Mouse (Mus musculus) liver, embryonic 16.5 days (tissue): ENCODE data around the gene Cfap221. TPM values are rescaled to one million over a fixed set of nuclear protein-coding genes. Genes with fewer than 3 reads are reported as not detected.
A peak's percentile ranks its signal among the peaks of the same experiment; 100 is the strongest.

Source experiments
- ATAC-seq: fragments of 200-750 bp; cut with Nextera tagmentation; 2 replicates; pipeline ENCODE4 v1.8.0; 2017; ENCODE audit warnings: low read depth, mild to moderate bottlenecking, moderate number of reproducible peaks, moderate library complexity
- H3K27ac ChIP-seq: fragments of 300-500 bp; sonication (generic); 2 replicates; pipeline ENCODE4 v1.5.1; 2014; ENCODE audit warnings: mild to moderate bottlenecking, low read length
- H3K27me3 ChIP-seq: fragments of 300-500 bp; sonication (generic); 2 replicates; pipeline ENCODE4 v1.6.1; 2014; ENCODE audit warnings: low read depth, low read length, mixed read lengths; ENCODE audit not compliant: control insufficient read depth, insufficient read depth
- H3K36me3 ChIP-seq: fragments of 300-500 bp; sonication (generic); 2 replicates; pipeline ENCODE4 v1.6.1; 2014; ENCODE audit warnings: mild to moderate bottlenecking; ENCODE audit not compliant: control insufficient read depth, insufficient read depth
- H3K4me1 ChIP-seq: fragments of 300-500 bp; sonication (generic); 2 replicates; pipeline ENCODE4 v1.6.1; 2014; ENCODE audit warnings: low read depth, low read length, mixed read lengths; ENCODE audit not compliant: control insufficient read depth
- H3K4me2 ChIP-seq: fragments of 300-500 bp; sonication (generic); 2 replicates; pipeline ENCODE4 v1.6.1; 2014; ENCODE audit warnings: low read depth, low read length, mixed read lengths
- H3K4me3 ChIP-seq: fragments of 300-500 bp; sonication (generic); 2 replicates; pipeline ENCODE4 v1.5.1; 2014; ENCODE audit warnings: low read depth, mild to moderate bottlenecking, low read length
- H3K9ac ChIP-seq: fragments of 300-500 bp; sonication (generic); 2 replicates; pipeline ENCODE4 v1.6.1; 2014; ENCODE audit warnings: low read depth, low read length
- H3K9me3 ChIP-seq: fragments of 300-500 bp; sonication (generic); replicated peaks from 2 replicates; pipeline ENCODE4 v1.6.1; 2016; ENCODE audit warnings: low read length; ENCODE audit not compliant: control insufficient read depth
- WGBS: fragments of 180-500 bp; shearing (Covaris S2); extraction: QIAGEN DNeasy Blood & Tissue Kit; methylation state at CpG from one replicate; pipeline ENCODE4 v1.1.7; 2014; ENCODE audit not compliant: insufficient replicate concordance; 5-methylcytosine and 5-hydroxymethylcytosine counted together
- polyA plus RNA-seq: library from polyadenylated mRNA; unstranded; fragments of >200 nt; fragmentation: Nextera tagmentation; extraction: Ambion mirVana; gene quantifications from 2 replicates; pipeline ENCODE4 v1.2.1, GENCODE M21; 2015

Gene Cfap221
- polyA plus RNA-seq, 1 experiment from 2014 or later: not detected

DNA sequence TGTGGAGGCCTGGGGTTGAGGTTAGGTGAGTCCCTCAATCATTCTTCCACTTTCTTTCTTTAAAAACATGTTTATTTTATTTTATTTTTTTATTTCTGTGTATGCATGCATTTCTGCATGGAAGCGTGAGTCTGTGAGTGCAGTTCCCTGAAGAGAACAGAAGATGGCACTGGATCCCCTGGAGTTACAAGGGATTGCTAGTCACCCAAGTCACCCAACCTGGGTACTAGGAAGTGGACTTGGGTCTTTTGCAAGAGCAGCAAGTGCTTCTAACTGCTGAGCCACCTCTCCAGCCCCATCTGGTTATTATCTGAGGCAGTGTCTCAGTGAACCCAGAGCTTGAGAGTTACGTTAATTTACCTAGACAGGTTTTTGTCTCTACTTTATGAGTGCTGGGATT is 19.2 kb upstream of the Cfap221 start:
- H3K9ac ChIP-seq: no peak overlapping the region
- WGBS: 62% methylated on average over 2 of the region's 2 CpGs
- no peak for ATAC-seq
- no peaks in the 10 kb centered on the region for H3K9me3 ChIP-seq
- H3K4me2 ChIP-seq: no peak overlapping the region
- H3K36me3 ChIP-seq: no peaks in the 10 kb centered on the region
- no peaks in the 10 kb centered on the region for H3K4me1 ChIP-seq
- H3K4me3 ChIP-seq: no peak overlapping the region
- no peak overlapping the region for H3K27ac ChIP-seq
- no peaks in the 10 kb centered on the region for H3K27me3 ChIP-seq

DNA sequence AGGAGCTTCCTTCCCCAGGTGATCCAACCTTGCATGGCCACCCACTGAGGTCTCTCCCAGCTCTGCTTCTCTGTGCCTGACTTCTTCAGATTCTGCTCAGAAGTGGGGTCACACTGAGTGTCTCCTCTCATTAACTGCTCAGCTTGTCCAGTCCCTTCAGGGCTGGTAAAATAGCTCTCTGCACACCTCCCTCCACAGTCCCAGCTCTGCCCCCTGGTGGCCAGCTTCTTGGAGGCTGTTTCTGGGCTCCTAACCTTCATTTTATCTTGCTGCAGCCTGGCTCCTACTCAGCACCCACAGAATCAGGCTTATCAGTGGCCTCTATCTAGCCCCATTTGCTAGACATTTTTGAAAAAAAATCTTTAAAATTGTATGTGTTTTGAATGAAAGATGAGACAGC is 16.1 kb upstream of the Cfap221 start:
- Histone ChIP-seq H3K9ac (no peak overlapping the region), H3K4me1 (no peaks in the 10 kb centered on the region), H3K36me3 (no peaks in the 10 kb centered on the region), H3K27ac (no peak overlapping the region), H3K4me3 (no peak overlapping the region), H3K4me2 (no peak overlapping the region), H3K9me3 (no peaks in the 10 kb centered on the region), H3K27me3 (peaks cover 11% of the 10 kb centered on the region)
- ATAC-seq: no peak

DNA sequence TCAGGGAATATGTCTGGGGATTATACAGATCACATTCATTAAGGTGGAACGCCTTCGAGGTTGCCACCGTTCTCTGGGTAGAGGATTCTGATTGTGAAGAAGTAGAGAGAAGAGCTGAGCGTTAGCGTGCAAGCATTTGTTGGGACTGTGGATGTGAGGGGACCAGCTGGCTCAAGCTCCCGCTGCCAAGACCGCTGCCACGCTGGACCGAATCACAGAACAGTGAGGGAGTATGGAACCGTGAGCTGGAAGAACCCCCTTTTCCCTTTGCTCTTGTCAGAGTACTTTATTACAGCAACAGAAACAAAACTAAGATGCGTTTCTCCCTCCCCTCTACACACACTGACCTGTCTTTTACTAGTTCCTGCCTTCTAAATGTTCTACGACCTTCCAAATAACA is 15.6 kb upstream of the Cfap221 start:
- Histone ChIP-seq H3K9ac (no peak overlapping the region), H3K27ac (no peak overlapping the region), H3K36me3 (no peaks in the 10 kb centered on the region), H3K4me2 (no peak overlapping the region), H3K27me3 (peaks cover 16% of the 10 kb centered on the region), H3K4me1 (no peaks in the 10 kb centered on the region), H3K9me3 (no peaks in the 10 kb centered on the region), H3K4me3 (no peak overlapping the region)
- no peak for ATAC-seq
- 71% methylated on average over 12 of the region's 12 CpGs for WGBS

DNA sequence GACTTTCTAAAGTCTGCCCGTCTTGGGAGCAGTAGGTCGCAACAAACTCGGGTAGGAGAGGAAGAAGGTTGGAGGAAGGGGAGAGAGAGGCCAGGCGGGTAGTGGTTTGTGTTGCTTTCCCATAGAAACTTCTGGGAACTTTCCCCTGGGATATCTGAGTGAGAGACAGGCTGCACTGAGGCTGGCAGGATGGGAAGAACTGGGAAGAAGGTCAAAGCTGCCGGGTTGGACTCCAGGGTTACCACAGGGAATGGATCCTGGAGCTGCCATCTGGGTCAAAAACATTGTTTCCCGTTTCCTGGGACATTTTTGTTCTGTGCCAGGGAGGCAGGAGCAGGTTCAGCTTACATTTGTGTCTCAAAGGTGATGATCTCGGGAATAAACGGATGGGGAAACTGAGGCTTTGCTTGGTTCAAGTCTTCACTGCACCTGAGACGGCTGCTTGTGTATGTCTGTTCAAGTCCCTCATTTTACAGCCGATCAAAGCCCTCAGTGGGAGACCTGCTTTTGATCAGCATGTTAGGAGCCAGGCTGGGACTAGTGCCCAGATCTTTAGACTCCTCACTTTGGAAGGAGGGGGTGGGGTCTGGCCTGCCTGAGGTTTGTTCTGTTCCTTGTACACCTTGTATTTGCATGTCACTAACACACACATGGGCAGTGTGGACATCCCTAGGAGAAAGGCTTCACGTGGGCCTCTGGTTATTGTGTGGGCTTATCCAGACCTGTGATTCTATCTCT is 11.0 kb upstream of the Cfap221 start:
- no peaks in the 10 kb centered on the region for H3K36me3 ChIP-seq
- H3K4me3 ChIP-seq: no peak overlapping the region
- no peak overlapping the region for H3K4me2 ChIP-seq
- no peak overlapping the region for H3K27ac ChIP-seq
- H3K9ac ChIP-seq: no peak overlapping the region
- H3K27me3 ChIP-seq: peaks cover 24% of the 10 kb centered on the region
- ATAC-seq: no peak
- no peaks in the 10 kb centered on the region for H3K4me1 ChIP-seq
- no peaks in the 10 kb centered on the region for H3K9me3 ChIP-seq
- 30% methylated on average over 11 of the region's 11 CpGs for WGBS

DNA sequence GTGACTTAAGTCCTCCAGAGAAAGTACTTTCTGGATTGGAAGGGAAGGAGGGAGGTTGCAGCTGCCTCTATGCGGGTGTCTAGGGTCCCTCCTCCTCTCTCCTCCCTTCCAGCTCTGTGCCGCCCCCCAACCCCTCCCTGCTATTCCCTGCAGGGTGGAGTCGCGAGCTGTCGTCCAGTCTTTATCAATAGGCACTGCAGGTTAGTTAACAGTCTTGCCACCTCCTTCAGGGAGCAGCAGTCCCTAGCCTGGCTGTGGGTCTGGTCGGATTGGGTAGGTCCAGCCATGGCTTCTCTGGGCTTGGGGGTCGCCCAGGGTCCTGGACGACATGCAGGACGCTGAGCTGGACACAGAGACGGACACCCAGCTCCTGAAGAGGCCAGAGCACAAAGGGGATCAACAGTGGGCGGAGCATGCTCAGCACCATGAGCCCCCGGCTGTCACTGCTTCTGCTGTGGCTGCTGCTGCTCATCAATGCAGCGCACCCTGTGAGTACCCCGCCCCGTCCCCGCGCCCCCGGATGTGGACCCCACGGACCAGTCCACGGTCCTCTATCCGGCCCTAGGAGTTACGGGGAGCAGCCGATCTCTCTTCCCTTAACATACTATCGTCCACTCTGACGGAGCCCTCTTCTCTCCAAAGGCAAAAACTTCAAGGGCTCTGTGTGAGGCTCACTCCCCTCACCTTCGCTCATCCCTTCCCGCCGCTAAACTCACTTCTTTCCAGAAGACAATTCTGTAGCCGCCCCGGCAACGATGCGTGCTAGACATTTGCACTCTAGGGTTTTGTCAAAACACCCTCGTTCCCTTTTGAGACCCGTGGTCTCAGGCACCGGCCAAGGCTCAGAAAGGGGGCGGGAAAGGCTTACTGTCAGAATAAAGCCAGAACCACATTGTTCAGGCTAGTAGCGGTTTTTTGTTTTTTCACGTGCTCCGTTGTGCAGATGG is 10.1 kb upstream of the Cfap221 start, which contains the start of gene Sctr:
Gene Sctr (plus strand): TSS at position 51 of the 947 bp plus-strand sequence.
- Histone ChIP-seq H3K4me2 (peak within 1 kb of the TSS; percentile 38; the same call in 1 of the 2 replicates), H3K36me3 (no peaks in the 10 kb centered on the region), H3K9ac (no peak within 1 kb of the TSS), H3K9me3 (no peaks in the 10 kb centered on the region), H3K4me3 (peak within 1 kb of the TSS; percentile 5; the same call in 1 of the 2 replicates), H3K27me3 (peaks cover 24% of the 10 kb centered on the region), H3K27ac (no peak within 1 kb of the TSS), H3K4me1 (no peaks in the 10 kb centered on the region)
- 4% methylated on average over 39 of the region's 39 CpGs for WGBS
- ATAC-seq: no peak

DNA sequence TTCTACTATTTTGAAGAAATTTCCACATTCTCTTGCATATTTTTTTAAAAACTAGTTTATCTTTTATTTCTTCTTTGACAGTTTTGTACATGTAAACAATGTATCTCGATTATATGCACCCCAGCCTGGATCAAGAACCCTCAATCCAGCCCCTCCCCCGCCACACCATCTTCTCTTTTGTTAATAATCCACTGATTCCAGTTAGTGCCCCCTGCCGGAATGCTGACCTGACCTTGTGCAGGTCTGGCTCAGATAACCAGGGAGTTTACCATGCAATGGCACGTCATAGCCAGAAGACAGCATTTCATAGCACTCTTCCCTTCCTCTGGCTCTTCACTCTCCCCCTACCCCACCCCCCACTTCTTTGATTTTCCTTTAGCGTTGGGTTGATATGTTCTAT is 610 bp upstream of the Cfap221 start:
- H3K4me3 ChIP-seq: peak overlapping the region; percentile 53; the same call in 1 of the 2 replicates
- H3K4me2 ChIP-seq: peak overlapping the region; percentile 66
- no peaks in the 10 kb centered on the region for H3K27me3 ChIP-seq
- peak; percentile 45; the same call in 1 of the 2 replicates for ATAC-seq
- H3K4me1 ChIP-seq: no peaks in the 10 kb centered on the region
- H3K9me3 ChIP-seq: no peaks in the 10 kb centered on the region
- H3K9ac ChIP-seq: no peak overlapping the region
- 30% methylated on average over 5 of the region's 5 CpGs for WGBS
- no peak overlapping the region for H3K27ac ChIP-seq
- H3K36me3 ChIP-seq: no peaks in the 10 kb centered on the region

DNA sequence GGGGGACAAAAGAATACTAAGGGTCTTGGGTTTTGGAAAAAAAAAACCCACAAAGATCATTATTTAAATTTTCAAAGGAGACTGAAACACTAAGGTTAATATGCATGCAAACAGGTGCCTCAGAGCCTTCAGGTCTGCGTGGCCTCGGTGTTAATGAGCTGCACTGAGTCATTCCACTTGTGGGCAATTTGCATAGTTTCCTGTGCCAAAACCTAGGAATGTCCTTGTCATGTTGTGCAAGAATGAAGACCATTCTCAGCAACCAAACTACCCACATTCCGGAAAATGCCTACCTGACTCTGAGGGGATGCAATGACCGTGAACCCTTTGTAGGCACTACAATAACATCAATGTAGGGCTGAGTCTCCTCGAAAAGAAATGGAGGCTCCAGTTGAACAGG is 10.5 kb downstream of the Cfap221 start:
- no peak overlapping the region for H3K9ac ChIP-seq
- no peaks in the 10 kb centered on the region for H3K36me3 ChIP-seq
- H3K4me1 ChIP-seq: no peaks in the 10 kb centered on the region
- H3K27me3 ChIP-seq: no peaks in the 10 kb centered on the region
- no peaks in the 10 kb centered on the region for H3K9me3 ChIP-seq
- ATAC-seq: no peak
- no peak overlapping the region for H3K4me3 ChIP-seq
- WGBS: 69% methylated on average over 5 of the region's 5 CpGs
- no peak overlapping the region for H3K4me2 ChIP-seq
- H3K27ac ChIP-seq: no peak overlapping the region

DNA sequence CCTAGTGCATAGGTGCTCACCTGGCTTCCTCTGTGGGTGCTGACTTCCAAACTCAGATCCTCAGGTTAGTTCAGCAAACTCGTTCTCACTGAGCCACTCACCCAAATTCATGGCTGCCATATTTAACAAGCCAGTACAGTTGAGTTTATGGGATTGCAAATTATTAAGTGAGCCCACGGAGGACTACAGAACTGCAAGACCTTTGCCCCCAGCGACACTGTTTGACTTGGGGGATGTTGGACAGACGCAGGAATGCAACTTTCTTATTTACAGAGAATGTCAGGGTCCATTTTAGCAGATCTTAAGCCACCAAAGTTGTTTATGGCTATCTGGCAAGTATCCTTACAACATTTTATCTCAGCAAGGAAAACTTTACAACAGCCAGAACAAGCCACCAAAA is 21.9 kb downstream of the Cfap221 start:
- Histone ChIP-seq H3K36me3 (no peaks in the 10 kb centered on the region), H3K27ac (no peak overlapping the region), H3K4me2 (no peak overlapping the region), H3K27me3 (no peaks in the 10 kb centered on the region), H3K4me1 (no peaks in the 10 kb centered on the region), H3K9ac (no peak overlapping the region), H3K4me3 (no peak overlapping the region), H3K9me3 (no peaks in the 10 kb centered on the region)
- 42% methylated on average over 4 of the region's 4 CpGs for WGBS
- ATAC-seq: no peak

DNA sequence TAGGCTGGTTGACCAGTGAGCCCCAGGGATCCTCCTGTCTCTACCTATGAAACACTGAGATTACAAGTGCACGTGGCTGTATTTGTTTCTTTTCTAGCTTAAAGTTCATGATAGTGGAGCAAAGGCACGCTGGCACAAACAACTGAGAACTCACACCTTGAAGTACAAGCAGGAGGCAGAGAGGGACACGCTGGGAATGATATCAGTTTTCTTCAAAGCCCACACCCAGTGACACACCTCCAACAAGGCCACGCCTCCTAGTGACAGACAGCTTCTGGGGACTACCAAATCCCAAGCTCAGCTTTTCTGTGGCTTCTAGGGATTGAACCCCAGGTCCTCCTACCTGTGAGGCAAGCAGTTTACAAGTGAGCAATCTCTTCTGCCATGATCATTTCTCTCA is 23.9 kb downstream of the Cfap221 start:
- no peaks in the 10 kb centered on the region for H3K27me3 ChIP-seq
- WGBS: 20% methylated on average over 4 of the region's 4 CpGs
- H3K4me3 ChIP-seq: no peak overlapping the region
- no peaks in the 10 kb centered on the region for H3K4me1 ChIP-seq
- no peak overlapping the region for H3K27ac ChIP-seq
- no peak for ATAC-seq
- H3K36me3 ChIP-seq: no peaks in the 10 kb centered on the region
- no peaks in the 10 kb centered on the region for H3K9me3 ChIP-seq
- no peak overlapping the region for H3K4me2 ChIP-seq
- H3K9ac ChIP-seq: no peak overlapping the region
